Mouse (Mus musculus): Measurements from ENCODE around the gene Eef2kmt. TPM values are rescaled to one million over a fixed set of nuclear protein-coding genes. Genes with fewer than 3 reads are reported as not detected.
A peak's percentile ranks its signal among the peaks of the same experiment; 100 is the strongest.

Gene Eef2kmt
- polyA plus RNA-seq, 1 experiment: 9.4 TPM

DNA sequence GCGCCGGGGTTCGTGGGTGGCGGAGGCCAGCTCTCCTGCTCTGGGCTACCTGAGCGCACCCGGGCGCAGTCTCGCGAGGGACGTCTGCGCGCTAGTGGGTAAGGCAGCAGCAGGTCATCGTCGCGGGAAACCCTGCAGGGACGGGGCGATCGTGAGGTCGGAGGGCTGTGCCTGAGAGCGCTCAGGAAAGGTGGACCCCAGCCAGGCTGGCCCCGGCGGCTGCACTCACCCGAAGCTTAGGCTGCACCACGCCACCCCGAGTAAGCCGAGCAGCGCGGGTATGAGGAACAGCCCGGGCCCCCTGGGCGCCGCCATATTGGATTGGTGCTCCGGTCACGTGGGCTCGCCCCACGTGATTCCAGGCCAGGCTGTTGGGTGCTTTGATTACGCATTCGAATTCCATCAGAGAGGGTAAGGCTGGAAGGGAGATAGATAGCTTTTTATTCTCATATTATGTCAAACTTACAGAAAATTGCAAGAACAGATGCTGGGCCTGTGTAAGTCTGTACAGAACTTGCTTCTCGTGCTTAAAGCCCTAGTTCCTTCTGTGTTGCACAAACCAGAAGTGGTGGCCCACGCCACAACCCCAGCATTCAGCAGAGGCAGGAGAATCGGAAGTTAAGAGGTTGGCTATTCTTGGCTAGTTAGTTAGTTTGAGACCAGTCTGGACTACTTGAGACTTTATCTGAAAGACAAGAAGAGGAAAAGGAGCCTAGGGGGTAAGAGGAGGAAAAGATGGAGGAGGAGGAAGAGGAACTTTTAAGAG lies 51.9 kb downstream of the Eef2kmt start, which contains the start of gene Nagpa:
Nagpa (minus strand) TSS at position 345 of the 766 bp plus-strand sequence.
- DNase-seq: peak; percentile 83
- Histone ChIP-seq H3K27ac (ENCODE audit: insufficient read depth, low read length) (peak within 1 kb of the TSS; percentile 35; the same call in 1 of the 2 replicates), H3K4me3 (replicated peaks; ENCODE audit: insufficient read depth, low read depth, low read length) (peak within 1 kb of the TSS; percentile 75), H3K4me1 (ENCODE audit: control insufficient read depth, insufficient read depth, low read length) (no peaks in the 10 kb centered on the region), H3K27me3 (ENCODE audit: control insufficient read depth, insufficient read depth, low read length) (no peaks in the 10 kb centered on the region)
- TF ChIP-seq POLR2A (IDR thresholded peaks at IDR 0.05; ENCODE audit: borderline replicate concordance, insufficient read depth, low read length) (peak; percentile 35; the same call in 1 of the 2 replicates), CTCF (IDR thresholded peaks at IDR 0.05; ENCODE audit: borderline replicate concordance, insufficient read depth, low read depth, low read length) (no peak)
- 4% methylated on average over 40 of the region's 40 CpGs for WGBS

DNA sequence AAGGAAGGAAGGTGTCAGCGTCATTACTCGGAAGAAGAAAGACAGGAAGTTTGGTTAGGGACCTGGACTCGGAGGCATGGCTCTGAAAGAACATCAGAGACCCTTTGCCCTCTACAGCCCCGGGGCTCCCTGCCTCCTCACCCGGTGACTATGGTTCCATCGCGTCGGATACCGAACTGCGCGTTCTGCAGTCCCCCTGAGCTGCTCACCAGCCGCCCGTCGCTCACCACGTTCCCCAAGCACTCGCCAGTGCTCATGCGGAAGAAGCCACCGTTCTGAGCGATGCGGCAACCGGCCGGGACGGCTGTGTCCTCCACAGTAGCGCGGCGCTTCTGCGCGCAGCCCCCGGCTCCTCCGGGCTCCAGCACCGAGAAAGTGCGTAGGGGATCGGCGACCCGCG lies 52.6 kb downstream of the Eef2kmt start:
- TF ChIP-seq POLR2A (IDR thresholded peaks at IDR 0.05; ENCODE audit: borderline replicate concordance, insufficient read depth, low read length) (no peak), CTCF (IDR thresholded peaks at IDR 0.05; ENCODE audit: borderline replicate concordance, insufficient read depth, low read depth, low read length) (no peak)
- Histone ChIP-seq H3K4me1 (ENCODE audit: control insufficient read depth, insufficient read depth, low read length) (no peaks in the 10 kb centered on the region), H3K4me3 (replicated peaks; ENCODE audit: insufficient read depth, low read depth, low read length) (peak overlapping the region; percentile 75), H3K27ac (ENCODE audit: insufficient read depth, low read length) (no peak overlapping the region), H3K27me3 (ENCODE audit: control insufficient read depth, insufficient read depth, low read length) (no peaks in the 10 kb centered on the region)
- under 1% methylated on average over 36 of the region's 36 CpGs for WGBS
- peak; percentile 33 to 53 for DNase-seq

DNA sequence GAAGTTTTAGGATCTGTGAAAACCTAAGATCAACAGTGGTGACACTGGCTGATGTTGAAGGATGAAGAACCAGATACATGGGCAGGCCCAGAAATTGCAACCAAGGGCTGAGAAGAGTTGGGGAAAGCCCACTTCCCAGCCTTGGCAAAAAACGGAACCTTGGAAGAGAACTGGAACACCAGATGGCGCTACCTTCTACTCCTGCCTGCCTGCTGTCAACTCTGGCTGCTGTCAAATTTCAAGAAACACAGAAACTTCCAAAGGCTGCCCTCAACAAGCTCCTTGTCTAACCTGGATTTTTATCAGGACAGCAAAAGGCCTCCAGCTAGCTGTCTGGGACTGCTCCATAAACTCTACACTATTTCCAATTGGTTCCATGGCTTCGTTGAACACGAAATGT lies 53.1 kb downstream of the Eef2kmt start:
- no peaks in the 10 kb centered on the region for H3K4me1 ChIP-seq (ENCODE audit: control insufficient read depth, insufficient read depth, low read length)
- peak overlapping the region; percentile 75 for H3K4me3 ChIP-seq (replicated peaks; ENCODE audit: insufficient read depth, low read depth, low read length)
- 16% methylated on average over 4 of the region's 4 CpGs for WGBS
- no peaks in the 10 kb centered on the region for H3K27me3 ChIP-seq (ENCODE audit: control insufficient read depth, insufficient read depth, low read length)
- no peak overlapping the region for H3K27ac ChIP-seq (ENCODE audit: insufficient read depth, low read length)
- DNase-seq: peak; percentile 49 to 51
- TF ChIP-seq CTCF (IDR thresholded peaks at IDR 0.05; ENCODE audit: borderline replicate concordance, insufficient read depth, low read depth, low read length) (peak; percentile 66), POLR2A (IDR thresholded peaks at IDR 0.05; ENCODE audit: borderline replicate concordance, insufficient read depth, low read length) (no peak)

DNA sequence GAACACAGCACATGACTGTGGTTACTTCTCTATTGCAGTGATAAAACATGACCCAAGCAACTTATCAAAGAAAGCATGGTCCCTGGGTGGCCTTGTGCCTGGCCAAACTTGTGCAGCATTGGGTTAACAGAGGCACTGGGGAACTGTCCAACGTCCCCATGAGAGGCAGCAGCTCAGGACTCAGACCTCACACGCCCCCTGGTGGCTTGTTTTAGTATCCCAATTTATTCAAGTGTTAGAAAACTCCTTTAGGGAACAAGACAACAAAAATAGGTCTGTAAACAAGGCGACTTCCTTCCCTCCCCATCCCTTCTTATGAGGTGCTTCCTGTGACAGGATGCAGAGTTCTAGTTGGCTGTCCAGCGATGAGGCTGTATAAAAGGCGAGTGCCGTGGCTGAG lies 60.7 kb downstream of the Eef2kmt start:
- H3K27ac ChIP-seq (ENCODE audit: insufficient read depth, low read length): no peak overlapping the region
- 35% methylated on average over 6 of the region's 6 CpGs for WGBS
- peak; percentile 50 to 54 for DNase-seq
- H3K4me1 ChIP-seq (ENCODE audit: control insufficient read depth, insufficient read depth, low read length): no peaks in the 10 kb centered on the region
- TF ChIP-seq POLR2A (IDR thresholded peaks at IDR 0.05; ENCODE audit: borderline replicate concordance, insufficient read depth, low read length) (no peak), CTCF (IDR thresholded peaks at IDR 0.05; ENCODE audit: borderline replicate concordance, insufficient read depth, low read depth, low read length) (peak; percentile 63)
- no peaks in the 10 kb centered on the region for H3K27me3 ChIP-seq (ENCODE audit: control insufficient read depth, insufficient read depth, low read length)
- no peak overlapping the region for H3K4me3 ChIP-seq (replicated peaks; ENCODE audit: insufficient read depth, low read depth, low read length)

Other genes starting within 250 kb of the Eef2kmt start
- 1.00 and 2.5 TPM in 2 replicates for gene Smim22, start 248.7 kb downstream of the Eef2kmt start, polyA plus RNA-seq (2012; rRNA removed)
- gene Rogdi, start 242.4 kb downstream of the Eef2kmt start, polyA plus RNA-seq (2012; rRNA removed): 274 and 294 TPM in 2 replicates
- gene Glyr1, start 206.1 kb downstream of the Eef2kmt start, polyA plus RNA-seq (2012; rRNA removed): 139 and 146 TPM in 2 replicates
- 28.1 and 30.2 TPM in 2 replicates for gene Ubn1, start 205.9 kb downstream of the Eef2kmt start, polyA plus RNA-seq (2012; rRNA removed)
- gene Ppl, start 123.6 kb downstream of the Eef2kmt start, polyA plus RNA-seq (2012; rRNA removed): 0.87 and 0.88 TPM in 2 replicates
- gene Sec14l5, start 108.9 kb downstream of the Eef2kmt start, polyA plus RNA-seq (2012; rRNA removed): 19.6 and 25.4 TPM in 2 replicates
- 21.1 and 21.3 TPM in 2 replicates for gene Nagpa, start 52.0 kb downstream of the Eef2kmt start, polyA plus RNA-seq (2012; rRNA removed)
- 5.5 and 6.1 TPM in 2 replicates for gene AU021092, start 33.7 kb downstream of the Eef2kmt start, polyA plus RNA-seq (2012; rRNA removed)
- gene Alg1, start 22.4 kb downstream of the Eef2kmt start, polyA plus RNA-seq (2012; rRNA removed): 65.3 and 70.6 TPM in 2 replicates